Comparison of ENCODE assay signal across 8 mouse cellular contexts in the genomic region with DNA sequence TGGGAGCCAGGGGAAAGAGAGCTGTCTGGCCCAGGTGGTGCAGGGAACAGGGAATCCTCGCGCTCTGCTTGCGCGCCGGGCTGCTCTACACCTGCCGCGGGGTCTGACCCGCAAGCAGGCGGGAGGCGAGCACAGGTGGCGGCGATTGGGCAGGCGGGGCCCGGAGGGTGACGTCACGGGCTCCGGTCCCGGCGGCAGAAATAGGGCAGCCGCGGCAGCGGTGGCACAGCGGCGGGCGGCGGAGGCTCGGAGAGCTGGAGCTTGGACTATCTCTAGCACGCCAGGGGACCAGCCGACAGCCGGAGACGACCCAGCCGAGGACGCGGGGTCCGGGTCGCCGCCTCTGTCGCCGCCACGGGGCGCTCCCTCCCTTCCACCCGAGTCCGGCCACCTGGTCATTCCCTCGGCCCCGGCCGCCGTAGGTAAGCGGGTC. TPM values are rescaled to one million over a fixed set of nuclear protein-coding genes. Genes with fewer than 3 reads are reported as not detected.
DNase-seq lines count a peak whose midpoint lies in the region; ATAC-seq and TF ChIP-seq lines count a peak whose summit lies in the region.

A gene (plus strand): TSS at position 174 of the 433 bp plus-strand sequence.

- peak within 1 kb of the TSS; percentile 71 for H3K27ac ChIP-seq in forebrain, embryonic 10.5 days
- H3K27ac ChIP-seq in hindbrain, embryonic 15.5 days (replicated peaks) = no peak within 1 kb of the TSS
- H3K27ac ChIP-seq in stomach, embryonic 16.5 days (ENCODE audit: low read length) = no peak within 1 kb of the TSS

- H3K9me3 ChIP-seq in E14TG2a.4 (ENCODE audit: low read length) = no peaks in the 10 kb centered on the region
- H3K9me3 ChIP-seq in forebrain, embryonic 10.5 days = no peaks in the 10 kb centered on the region
- no peaks in the 10 kb centered on the region for H3K9me3 ChIP-seq in hindbrain, embryonic 15.5 days
- H3K9me3 ChIP-seq in stomach, embryonic 16.5 days (replicated peaks; ENCODE audit: control insufficient read depth, low read length) = no peaks in the 10 kb centered on the region

- no peaks in the 10 kb centered on the region for H3K36me3 ChIP-seq in E14TG2a.4 (ENCODE audit: insufficient read depth, low read length)
- H3K36me3 ChIP-seq in forebrain, embryonic 10.5 days (replicated peaks) = no peaks in the 10 kb centered on the region
- no peaks in the 10 kb centered on the region for H3K36me3 ChIP-seq in hindbrain, embryonic 15.5 days
- no peaks in the 10 kb centered on the region for H3K36me3 ChIP-seq in stomach, embryonic 16.5 days (ENCODE audit: control insufficient read depth, insufficient read depth, low read length)

- no peak for TF ChIP-seq CTCF in E14TG2a.4 (conservative IDR thresholded peaks at IDR 0.05; ENCODE audit: low read length)

- H3K4me2 ChIP-seq in hindbrain, embryonic 15.5 days = peak within 1 kb of the TSS; percentile 98
- peak within 1 kb of the TSS; percentile 98 for H3K4me2 ChIP-seq in stomach, embryonic 16.5 days (ENCODE audit: low read depth, low read length)

- peaks cover 16% of the 10 kb centered on the region for H3K4me1 ChIP-seq in E14TG2a.4 (replicated peaks; ENCODE audit: low read depth, low read length)
- H3K4me1 ChIP-seq in forebrain, embryonic 10.5 days = peaks cover 22% of the 10 kb centered on the region
- H3K4me1 ChIP-seq in hindbrain, embryonic 15.5 days (replicated peaks) = peaks cover 27% of the 10 kb centered on the region
- H3K4me1 ChIP-seq in stomach, embryonic 16.5 days (ENCODE audit: control insufficient read depth, insufficient read depth, low read length) = 0 out of 2 replicates have a peak, but pooled peaks cover 9% of the 10 kb centered on the region

- peak within 1 kb of the TSS; percentile 81 for H3K4me3 ChIP-seq in E14TG2a.4 (replicated peaks; ENCODE audit: low read length)
- peak within 1 kb of the TSS; percentile 70 for H3K4me3 ChIP-seq in forebrain, embryonic 10.5 days
- H3K4me3 ChIP-seq in hindbrain, embryonic 15.5 days = peak within 1 kb of the TSS; percentile 83
- peak within 1 kb of the TSS; percentile 57 for H3K4me3 ChIP-seq in stomach, embryonic 16.5 days (replicated peaks; ENCODE audit: low read length)

- peak within 1 kb of the TSS; percentile 63 for H3K9ac ChIP-seq in hindbrain, embryonic 15.5 days
- H3K9ac ChIP-seq in stomach, embryonic 16.5 days (ENCODE audit: low read length) = peak within 1 kb of the TSS; percentile 67

- WGBS in forebrain, embryonic 10.5 days = under 1% methylated on average over 47 of the region's 48 CpGs
- 0% methylated on average over 29 of the region's 48 CpGs for WGBS in hindbrain, embryonic 15.5 days
- under 1% methylated on average over 43 of the region's 48 CpGs for WGBS in stomach, embryonic 16.5 days

- peaks cover 80% of the 10 kb centered on the region for H3K27me3 ChIP-seq in E14TG2a.4 (ENCODE audit: insufficient read depth, low read length)
- H3K27me3 ChIP-seq in forebrain, embryonic 10.5 days (ENCODE audit: poor library complexity, severe bottlenecking) = peaks cover 79% of the 10 kb centered on the region
- H3K27me3 ChIP-seq in hindbrain, embryonic 15.5 days = peaks cover 19% of the 10 kb centered on the region
- H3K27me3 ChIP-seq in stomach, embryonic 16.5 days (ENCODE audit: control insufficient read depth, insufficient read depth, low read length) = peaks cover 43% of the 10 kb centered on the region

- peak; percentile 70 for DNase-seq in adrenal gland, postnatal 10 days
- no peak for DNase-seq in forebrain, embryonic 10.5 days (ENCODE audit: extremely low spot score, low spot score)
- peak; percentile 25 to 47 for DNase-seq in left cerebral cortex, adult 8-10 months (ENCODE audit: low spot score in 2 of 2)
- DNase-seq in lung, postnatal 36 days = peak; percentile 57
- DNase-seq in c-Kit-positive CD71-positive TER-119-positive erythroid progenitor cells, embryonic 14.5 days (ENCODE audit: low spot score) = no peak

- ATAC-seq in hindbrain, embryonic 15.5 days (ENCODE audit: low FRiP score, low read depth) = peak; percentile 69
- ATAC-seq in stomach, embryonic 16.5 days (ENCODE audit: insufficient read depth, low FRiP score) = peak; percentile 44; the same call in 1 of the 2 replicates

RNA-seq across cellular contexts. Expression of the gene that starts here (rescaled TPM):
- total RNA-seq in adrenal gland, postnatal 10 days (2021) = under 1 TPM; 0.58 to 0.72 TPM
- 0.43 and 0.60 TPM in 2 replicates for polyA plus RNA-seq in forebrain, embryonic 10.5 days (2016; fragmentation: Nextera tagmentation; extraction: Ambion mirVana)
- polyA plus RNA-seq in hindbrain, embryonic 15.5 days (2015; fragmentation: Nextera tagmentation; extraction: Ambion mirVana) = 13.4 and 16.5 TPM in 2 replicates
- 10 to 100 TPM; 27.9 to 29.7 (median 28.9) TPM for total RNA-seq in left cerebral cortex, adult 8-10 months (2022)
- 2.1 and 2.5 TPM in 2 replicates for polyA plus RNA-seq in stomach, embryonic 16.5 days (2015; fragmentation: Nextera tagmentation; extraction: Ambion mirVana)

Comparison
In these comparisons a context has a peak if more than half of its experiments do, and no peak if none do; other contexts are left out.
1. RNA of the gene that starts here (total RNA-seq): 27.9 to 29.7 TPM in left cerebral cortex, adult 8-10 months; 0.58 to 0.72 TPM in adrenal gland, postnatal 10 days; every median in the first group is over 10 times any median in the second.
2. Peak in DNase-seq in adrenal gland, postnatal 10 days; RNA of the gene not detected or under 1 TPM.
3. DNase-seq: peak in left cerebral cortex, adult 8-10 months (2 of 2) and lung, postnatal 36 days (single experiment); none in forebrain, embryonic 10.5 days (single experiment) and c-Kit-positive CD71-positive TER-119-positive erythroid progenitor cells, embryonic 14.5 days (single experiment).
4. Peak in every context shown above with its lines, with median percentiles within 50 percentile points of each other: H3K4me3 ChIP-seq.